Mouse (Mus musculus) E14TG2a.4 (cell line): Measurements from ENCODE around the gene Lrrc2.

Experiments used
- CTCF ChIP-seq: conservative IDR thresholded peaks from 2 replicates; pipeline ENCODE4 v1.5.1; 2014; ENCODE audit warnings: low read length
- NANOG ChIP-seq: IDR thresholded peaks from 2 replicates; pipeline ENCODE4 v1.6.1; 2014; ENCODE audit warnings: borderline replicate concordance, low read length, mixed read lengths

DNA sequence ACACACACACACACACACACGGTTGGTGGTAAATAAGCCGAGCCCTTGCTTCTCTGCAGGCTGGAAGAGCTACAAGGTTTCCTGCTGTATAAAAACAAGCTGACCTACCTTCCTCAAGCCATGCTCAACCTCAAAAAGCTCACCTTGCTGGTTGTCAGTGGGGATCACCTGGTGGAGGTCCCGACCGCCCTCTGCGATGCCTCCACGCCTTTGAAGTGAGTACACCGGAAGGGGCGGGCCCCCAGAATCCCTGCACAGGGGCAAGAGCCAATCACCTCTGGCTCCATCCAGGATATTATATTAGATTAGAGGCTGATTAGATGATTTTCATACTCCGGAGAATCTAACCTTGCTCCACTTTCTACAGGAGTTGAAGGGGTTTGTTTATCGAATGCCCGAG lies 28.1 kb downstream of the Lrrc2 start:
- TF ChIP-seq CTCF (no peak), NANOG (no peak)
